Mouse (Mus musculus): Measurements from ENCODE around the gene Gpr68. TPM values are rescaled to one million over a fixed set of nuclear protein-coding genes. Genes with fewer than 3 reads are reported as not detected.
A peak's percentile ranks its signal among the peaks of the same experiment; 100 is the strongest.

Gene Gpr68
- polyA plus RNA-seq, 1 experiment from 2014 or later, result 0.22 TPM

GRCm38 (mm10) chr12:100903761-100904160 is 4.2 kb downstream of the Gpr68 start:
- 83% methylated on average over 9 of the region's 9 CpGs for WGBS
- DNase-seq (ENCODE audit: low spot score), result no peak
- no peaks in the 10 kb centered on the region for H3K9me3 ChIP-seq (ENCODE audit: control insufficient read depth, low read length)
- H3K4me2 ChIP-seq (replicated peaks; ENCODE audit: low read depth, low read length), result no peak overlapping the region
- no peak overlapping the region for H3K4me3 ChIP-seq (ENCODE audit: low read depth, low read length)
- H3K27ac ChIP-seq (ENCODE audit: low read depth, low read length), result no peak overlapping the region
- no peak overlapping the region for H3K9ac ChIP-seq (ENCODE audit: low read depth, low read length)
- no peak for ATAC-seq (ENCODE audit: low FRiP score)
- H3K27me3 ChIP-seq (ENCODE audit: control insufficient read depth, insufficient read depth, low read length), result peaks cover 21% of the 10 kb centered on the region
- H3K4me1 ChIP-seq (replicated peaks; ENCODE audit: control insufficient read depth, insufficient read depth, low read length), result peaks cover 2% of the 10 kb centered on the region; the same call in 1 of the 2 replicates
- H3K36me3 ChIP-seq (ENCODE audit: control insufficient read depth, insufficient read depth, low read length), result no peaks in the 10 kb centered on the region

DNA sequence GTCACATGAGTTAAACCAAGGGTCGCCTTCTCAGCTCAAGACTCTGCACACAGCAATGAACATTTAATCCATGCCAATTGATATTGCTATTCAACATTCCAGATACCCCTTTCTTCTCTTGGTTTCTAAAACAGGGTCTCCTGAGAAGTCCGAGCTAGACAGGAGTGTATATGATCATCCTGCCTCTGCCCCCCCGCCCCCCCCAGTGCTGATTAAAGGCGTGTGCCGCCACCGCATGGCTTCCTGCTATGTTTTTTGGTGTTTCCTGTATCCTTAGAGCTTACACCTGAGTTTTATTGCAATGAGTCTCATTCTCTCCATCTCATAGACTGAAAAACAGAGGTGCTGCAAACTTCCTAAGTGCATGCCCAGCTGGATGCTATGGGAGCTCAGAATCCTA is 6.6 kb downstream of the Gpr68 start:
- WGBS, result 86% methylated on average over 6 of the region's 6 CpGs
- no peaks in the 10 kb centered on the region for H3K9me3 ChIP-seq (ENCODE audit: control insufficient read depth, low read length)
- no peaks in the 10 kb centered on the region for H3K36me3 ChIP-seq (ENCODE audit: control insufficient read depth, insufficient read depth, low read length)
- H3K4me1 ChIP-seq (replicated peaks; ENCODE audit: control insufficient read depth, insufficient read depth, low read length), result no peaks in the 10 kb centered on the region; the same call in 1 of the 2 replicates
- H3K9ac ChIP-seq (ENCODE audit: low read depth, low read length), result no peak overlapping the region
- DNase-seq (ENCODE audit: low spot score), result no peak
- H3K27ac ChIP-seq (ENCODE audit: low read depth, low read length), result no peak overlapping the region
- peaks cover 25% of the 10 kb centered on the region for H3K27me3 ChIP-seq (ENCODE audit: control insufficient read depth, insufficient read depth, low read length)
- no peak overlapping the region for H3K4me2 ChIP-seq (replicated peaks; ENCODE audit: low read depth, low read length)
- no peak for ATAC-seq (ENCODE audit: low FRiP score)
- no peak overlapping the region for H3K4me3 ChIP-seq (ENCODE audit: low read depth, low read length)

GRCm38 (mm10) chr12:100900901-100901300 is 7.1 kb downstream of the Gpr68 start:
- Histone ChIP-seq H3K4me2 (replicated peaks; ENCODE audit: low read depth, low read length) (no peak overlapping the region), H3K4me3 (ENCODE audit: low read depth, low read length) (no peak overlapping the region), H3K4me1 (replicated peaks; ENCODE audit: control insufficient read depth, insufficient read depth, low read length) (no peaks in the 10 kb centered on the region; the same call in 1 of the 2 replicates), H3K9me3 (ENCODE audit: control insufficient read depth, low read length) (no peaks in the 10 kb centered on the region), H3K36me3 (ENCODE audit: control insufficient read depth, insufficient read depth, low read length) (no peaks in the 10 kb centered on the region), H3K27ac (ENCODE audit: low read depth, low read length) (no peak overlapping the region), H3K27me3 (ENCODE audit: control insufficient read depth, insufficient read depth, low read length) (peaks cover 25% of the 10 kb centered on the region), H3K9ac (ENCODE audit: low read depth, low read length) (no peak overlapping the region)
- DNase-seq (ENCODE audit: low spot score) (no peak), ATAC-seq (ENCODE audit: low FRiP score) (no peak)
- WGBS, result 80% methylated on average over 6 of the region's 6 CpGs

DNA sequence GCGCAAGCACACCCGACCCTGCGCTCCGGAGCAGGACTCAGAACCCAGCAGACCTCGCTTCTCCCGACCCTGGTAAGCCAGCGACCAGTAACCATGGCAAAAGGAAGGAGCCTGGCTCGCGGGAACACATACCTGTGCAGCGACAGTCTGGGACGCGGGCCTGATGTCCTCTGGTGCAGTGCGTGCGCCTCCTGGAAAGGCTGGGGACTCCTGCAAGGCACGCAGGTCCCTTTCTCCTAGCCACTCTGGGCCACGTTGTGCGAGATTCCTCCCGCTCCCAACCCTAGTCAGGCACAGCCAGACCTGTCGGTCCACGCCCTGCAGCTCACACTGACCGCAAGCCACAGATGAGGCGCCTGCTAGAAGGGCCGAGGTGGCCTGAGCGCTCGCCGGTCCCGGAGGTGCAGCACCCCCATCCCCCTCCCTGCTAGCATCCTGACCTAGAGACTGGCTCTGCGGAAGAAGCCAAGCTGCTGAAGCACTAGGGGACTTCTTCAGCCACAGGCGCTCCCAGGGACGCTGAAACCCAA is 8.8 kb downstream of the Gpr68 start:
- Histone ChIP-seq H3K9me3 (ENCODE audit: control insufficient read depth, low read length) (no peaks in the 10 kb centered on the region), H3K4me1 (replicated peaks; ENCODE audit: control insufficient read depth, insufficient read depth, low read length) (no peaks in the 10 kb centered on the region; the same call in 1 of the 2 replicates), H3K27me3 (ENCODE audit: control insufficient read depth, insufficient read depth, low read length) (peaks cover 25% of the 10 kb centered on the region), H3K27ac (ENCODE audit: low read depth, low read length) (no peak overlapping the region), H3K36me3 (ENCODE audit: control insufficient read depth, insufficient read depth, low read length) (no peaks in the 10 kb centered on the region), H3K4me3 (ENCODE audit: low read depth, low read length) (peak overlapping the region; percentile 30), H3K4me2 (replicated peaks; ENCODE audit: low read depth, low read length) (peak overlapping the region; percentile 63), H3K9ac (ENCODE audit: low read depth, low read length) (0 out of 2 replicates have a peak overlapping the region, but pooled peaks have one; percentile 3)
- DNase-seq (ENCODE audit: low spot score) (peak; percentile 41), ATAC-seq (ENCODE audit: low FRiP score) (peak; percentile 28; the same call in 1 of the 2 replicates)
- under 1% methylated on average over 29 of the region's 30 CpGs for WGBS

- H3K9ac ChIP-seq (ENCODE audit: low read depth, low read length), result no peak overlapping the region
- H3K27me3 ChIP-seq (ENCODE audit: control insufficient read depth, insufficient read depth, low read length), result peaks cover 25% of the 10 kb centered on the region
- no peaks in the 10 kb centered on the region for H3K9me3 ChIP-seq (ENCODE audit: control insufficient read depth, low read length)
- no peak for ATAC-seq (ENCODE audit: low FRiP score)
- H3K36me3 ChIP-seq (ENCODE audit: control insufficient read depth, insufficient read depth, low read length), result no peaks in the 10 kb centered on the region
- no peaks in the 10 kb centered on the region; the same call in 1 of the 2 replicates for H3K4me1 ChIP-seq (replicated peaks; ENCODE audit: control insufficient read depth, insufficient read depth, low read length)
- no peak for DNase-seq (ENCODE audit: low spot score)
- 28% methylated on average over 12 of the region's 12 CpGs for WGBS
- H3K4me3 ChIP-seq (ENCODE audit: low read depth, low read length), result no peak overlapping the region
- H3K4me2 ChIP-seq (replicated peaks; ENCODE audit: low read depth, low read length), result no peak overlapping the region
- no peak overlapping the region for H3K27ac ChIP-seq (ENCODE audit: low read depth, low read length)
Measured at GRCm38 (mm10) chr12:100897736-100898650, 10.0 kb downstream of the Gpr68 start.

- no peaks in the 10 kb centered on the region; the same call in 1 of the 2 replicates for H3K4me1 ChIP-seq (replicated peaks; ENCODE audit: control insufficient read depth, insufficient read depth, low read length)
- H3K27ac ChIP-seq (ENCODE audit: low read depth, low read length), result no peak overlapping the region
- H3K27me3 ChIP-seq (ENCODE audit: control insufficient read depth, insufficient read depth, low read length), result peaks cover 25% of the 10 kb centered on the region
- H3K4me2 ChIP-seq (replicated peaks; ENCODE audit: low read depth, low read length), result no peak overlapping the region
- 56% methylated on average over 3 of the region's 3 CpGs for WGBS
- no peak overlapping the region for H3K9ac ChIP-seq (ENCODE audit: low read depth, low read length)
- ATAC-seq (ENCODE audit: low FRiP score) (no peak), DNase-seq (ENCODE audit: low spot score) (no peak)
- H3K9me3 ChIP-seq (ENCODE audit: control insufficient read depth, low read length), result no peaks in the 10 kb centered on the region
- no peaks in the 10 kb centered on the region for H3K36me3 ChIP-seq (ENCODE audit: control insufficient read depth, insufficient read depth, low read length)
- H3K4me3 ChIP-seq (ENCODE audit: low read depth, low read length), result no peak overlapping the region
Measured at GRCm38 (mm10) chr12:100896661-100897060, 11.3 kb downstream of the Gpr68 start.

DNA sequence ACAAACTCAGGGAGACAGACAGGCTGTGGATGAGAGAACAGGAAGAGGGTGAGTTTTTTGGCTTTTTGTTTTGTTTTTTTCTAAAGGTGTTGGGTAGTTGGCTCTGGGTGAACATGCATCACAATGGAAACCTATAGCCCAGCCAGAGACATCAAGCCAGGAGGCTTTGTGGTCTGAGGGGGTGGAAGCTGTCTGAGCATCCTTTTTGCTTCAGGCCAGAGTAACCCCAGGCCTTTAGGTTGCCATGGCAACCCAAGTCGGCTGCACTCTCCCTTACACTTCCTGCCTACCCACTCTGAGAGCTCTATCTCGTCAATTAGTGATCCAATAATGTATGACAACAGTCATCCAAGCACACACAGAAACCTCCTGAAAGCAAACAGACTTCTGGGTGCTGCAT is 12.5 kb downstream of the Gpr68 start:
- Histone ChIP-seq H3K9ac (ENCODE audit: low read depth, low read length) (no peak overlapping the region), H3K9me3 (ENCODE audit: control insufficient read depth, low read length) (no peaks in the 10 kb centered on the region), H3K4me2 (replicated peaks; ENCODE audit: low read depth, low read length) (no peak overlapping the region), H3K36me3 (ENCODE audit: control insufficient read depth, insufficient read depth, low read length) (no peaks in the 10 kb centered on the region), H3K27ac (ENCODE audit: low read depth, low read length) (no peak overlapping the region), H3K4me1 (replicated peaks; ENCODE audit: control insufficient read depth, insufficient read depth, low read length) (no peaks in the 10 kb centered on the region; the same call in 1 of the 2 replicates), H3K4me3 (ENCODE audit: low read depth, low read length) (no peak overlapping the region), H3K27me3 (ENCODE audit: control insufficient read depth, insufficient read depth, low read length) (peaks cover 25% of the 10 kb centered on the region)
- 7% methylated on average over 2 of the region's 2 CpGs for WGBS
- ATAC-seq (ENCODE audit: low FRiP score) (no peak), DNase-seq (ENCODE audit: low spot score) (no peak)

DNA sequence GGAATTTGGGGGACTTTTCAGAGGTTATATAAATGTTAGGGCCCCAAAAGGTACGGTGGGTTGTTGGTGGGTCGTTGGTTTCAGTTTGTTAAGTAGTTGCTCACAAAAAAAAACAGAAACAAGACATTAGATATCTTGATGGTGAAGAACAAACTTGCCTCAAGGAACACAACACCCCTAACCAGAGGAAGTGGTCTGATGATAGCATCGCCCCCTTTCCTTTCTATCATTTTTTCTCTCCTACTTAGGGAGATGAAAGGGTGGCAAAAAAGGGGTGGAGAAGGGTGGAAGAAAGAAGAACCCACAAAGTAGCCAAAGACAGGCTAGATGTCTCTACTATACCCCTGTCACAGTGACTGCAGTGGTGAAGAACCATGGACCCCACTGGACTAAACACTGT is 17.4 kb downstream of the Gpr68 start:
- ATAC-seq (ENCODE audit: low FRiP score), result no peak
- Histone ChIP-seq H3K9ac (ENCODE audit: low read depth, low read length) (no peak overlapping the region), H3K4me2 (replicated peaks; ENCODE audit: low read depth, low read length) (no peak overlapping the region), H3K27ac (ENCODE audit: low read depth, low read length) (no peak overlapping the region), H3K9me3 (ENCODE audit: control insufficient read depth, low read length) (no peaks in the 10 kb centered on the region), H3K36me3 (ENCODE audit: control insufficient read depth, insufficient read depth, low read length) (no peaks in the 10 kb centered on the region), H3K4me1 (replicated peaks; ENCODE audit: control insufficient read depth, insufficient read depth, low read length) (no peaks in the 10 kb centered on the region), H3K4me3 (ENCODE audit: low read depth, low read length) (no peak overlapping the region), H3K27me3 (ENCODE audit: control insufficient read depth, insufficient read depth, low read length) (no peaks in the 10 kb centered on the region)
- 87% methylated on average over 3 of the region's 3 CpGs for WGBS
- DNase-seq (ENCODE audit: low spot score), result no peak

Measured in hindbrain, embryonic 11.5 days (tissue).